Mouse (Mus musculus) activated CD4-positive, CD25-positive, alpha-beta regulatory T cell, adult 9 weeks (primary cell): ENCODE results near the gene Scnn1g. TPM values are rescaled to one million over a fixed set of nuclear protein-coding genes. Genes with fewer than 3 reads are reported as not detected.

ENCODE experiments used
- polyA plus RNA-seq: library from polyadenylated mRNA; unstranded; fragments of 100-300 nt; shearing (Covaris generic); gene quantifications from one replicate; pipeline ENCODE4 v1.2.1, GENCODE M21; 2017

Gene Scnn1g
- polyA plus RNA-seq, result 0.09 TPM

GRCm38 (mm10) chr7:121734171-121734831 lies at the start of gene Scnn1g:
Gene Scnn1g, plus strand, starts transcription at chr7:121734479.

DNA sequence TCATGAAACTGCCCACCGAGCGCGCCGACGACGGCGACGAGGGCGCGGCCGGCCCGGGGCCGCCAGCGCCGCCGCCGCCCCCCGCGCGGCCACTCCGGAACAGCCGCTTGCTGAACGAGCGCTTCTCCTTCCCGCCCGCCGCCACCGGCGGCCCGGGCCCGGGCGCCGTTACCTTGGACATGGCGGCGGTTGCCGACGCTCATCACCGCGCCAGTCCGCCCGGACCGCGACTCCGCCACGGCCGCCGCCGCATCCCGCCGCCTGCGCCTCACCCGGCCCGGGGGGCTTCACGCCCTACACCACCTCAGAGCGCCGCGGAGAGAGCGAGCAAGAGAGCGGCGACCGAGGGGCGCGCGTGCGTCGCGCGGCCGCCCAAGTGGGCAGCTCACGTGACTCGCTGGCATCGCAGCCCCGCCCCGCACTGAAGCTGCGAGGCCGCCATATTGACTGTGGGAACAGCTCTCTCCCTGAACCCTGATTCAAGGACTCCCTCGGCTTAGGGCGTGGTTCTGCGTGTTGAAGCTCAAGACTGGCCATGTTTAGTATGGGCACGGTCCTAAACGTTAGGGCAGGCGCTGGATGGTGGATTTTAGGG lies 27.1 kb upstream of the Scnn1g start, which contains the start of gene Usp31:
Gene Usp31 (minus strand): TSS at position 181 of the 595 bp plus-strand sequence.

Other genes starting within 250 kb of the Scnn1g start
- gene Usp31, start 27.2 kb upstream of the Scnn1g start, polyA plus RNA-seq, result 1.1 TPM
- gene Scnn1b, start 130.6 kb downstream of the Scnn1g start, polyA plus RNA-seq, result 0.55 TPM
- 15.3 TPM for gene Cog7, start 247.2 kb downstream of the Scnn1g start, polyA plus RNA-seq